Mouse (Mus musculus) spleen, embryonic (tissue): Measurements from ENCODE around the gene Slc25a21.

ENCODE experiments used
- CTCF ChIA-PET: fragments of 350-600 bp; sonication (Branson Sonifier 250); formaldehyde crosslinking; loops from one replicate; lab custom pipeline; 2022; lab: Charles Lee

The Slc25a21 gene

DNA sequence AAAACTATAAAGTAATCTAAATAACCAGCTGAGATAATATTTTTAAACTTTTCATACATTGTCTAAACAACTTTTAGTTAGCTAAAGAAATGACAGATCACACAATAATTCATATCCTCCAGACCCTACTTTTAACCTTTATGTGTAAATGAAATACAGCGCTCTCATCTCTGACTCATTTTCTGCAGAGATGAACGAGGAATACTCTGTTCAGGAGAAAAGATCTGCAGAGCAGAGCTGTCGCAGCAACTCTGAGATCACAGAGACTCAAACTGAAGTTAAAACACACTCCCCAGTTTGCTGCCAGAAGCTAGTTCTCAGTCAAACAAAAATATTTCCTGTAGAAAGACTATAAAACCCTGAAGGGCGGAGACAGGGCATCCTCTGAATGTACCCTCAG is 177.5 kb downstream of the Slc25a21 start:
- CTCF ChIA-PET: no interaction called here

DNA sequence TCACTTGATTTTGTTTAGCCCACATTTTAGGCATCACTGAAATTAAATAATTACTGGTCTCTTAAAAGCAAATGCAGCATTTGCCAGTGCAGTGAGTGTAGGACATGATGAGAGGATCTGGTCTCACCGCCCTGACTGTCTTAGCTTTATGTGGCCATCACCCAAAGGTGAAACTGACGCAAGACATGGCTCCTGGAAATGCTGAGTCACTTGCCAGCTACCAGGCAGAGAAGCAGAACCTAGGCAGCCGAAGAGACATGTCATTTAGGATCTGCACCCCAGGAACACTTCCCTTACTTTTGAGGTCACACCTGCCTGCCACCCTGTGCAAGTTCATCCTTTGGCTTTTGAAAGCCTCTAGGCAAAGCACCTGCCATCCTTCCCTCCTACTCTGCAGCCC is 180.4 kb downstream of the Slc25a21 start:
- CTCF ChIA-PET: no interaction called here

DNA sequence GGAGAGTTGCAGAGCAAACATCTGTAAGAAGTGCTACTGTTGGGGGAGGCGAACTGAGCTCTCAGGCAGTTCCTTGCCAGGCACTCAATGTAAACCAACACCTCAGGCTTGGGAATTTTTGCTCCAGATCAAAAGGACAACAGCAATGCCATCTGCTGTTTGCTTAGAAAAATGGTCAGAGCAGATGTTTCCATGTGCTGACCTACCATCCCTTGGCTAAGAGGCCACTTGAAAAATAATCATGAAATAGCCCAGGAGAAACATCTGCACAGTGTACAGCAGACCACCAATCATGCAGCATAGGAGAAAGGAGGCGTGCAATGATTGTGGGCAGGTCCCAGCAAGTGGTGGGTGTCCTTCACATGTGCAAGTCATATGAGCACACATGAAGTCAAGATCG is 180.9 kb downstream of the Slc25a21 start:
- CTCF ChIA-PET: no interaction called here

- CTCF ChIA-PET: no interaction called here
These were observed 188.3 kb downstream of the Slc25a21 start for GRCm38 (mm10) chr12:57009010-57009409.

DNA sequence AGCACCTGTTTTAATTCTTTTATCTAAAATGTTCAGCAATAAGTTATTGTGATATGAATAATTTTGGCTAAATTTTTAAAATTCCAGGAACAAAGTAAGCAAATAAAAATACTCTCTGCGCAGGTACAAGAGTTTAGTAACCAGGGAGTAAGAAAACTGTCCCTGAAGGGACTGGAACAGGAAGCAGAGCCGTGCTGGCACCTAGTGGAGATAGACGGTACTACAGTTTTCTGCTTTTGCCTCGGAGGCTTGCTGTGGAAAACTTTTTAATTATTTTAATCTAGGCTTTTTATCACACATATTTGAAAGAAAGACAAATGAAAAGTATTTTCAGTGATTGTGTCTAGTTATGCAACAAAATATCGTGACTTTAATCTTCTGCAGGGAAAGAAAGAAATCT is 211.2 kb downstream of the Slc25a21 start:
- CTCF ChIA-PET: no interaction called here

DNA sequence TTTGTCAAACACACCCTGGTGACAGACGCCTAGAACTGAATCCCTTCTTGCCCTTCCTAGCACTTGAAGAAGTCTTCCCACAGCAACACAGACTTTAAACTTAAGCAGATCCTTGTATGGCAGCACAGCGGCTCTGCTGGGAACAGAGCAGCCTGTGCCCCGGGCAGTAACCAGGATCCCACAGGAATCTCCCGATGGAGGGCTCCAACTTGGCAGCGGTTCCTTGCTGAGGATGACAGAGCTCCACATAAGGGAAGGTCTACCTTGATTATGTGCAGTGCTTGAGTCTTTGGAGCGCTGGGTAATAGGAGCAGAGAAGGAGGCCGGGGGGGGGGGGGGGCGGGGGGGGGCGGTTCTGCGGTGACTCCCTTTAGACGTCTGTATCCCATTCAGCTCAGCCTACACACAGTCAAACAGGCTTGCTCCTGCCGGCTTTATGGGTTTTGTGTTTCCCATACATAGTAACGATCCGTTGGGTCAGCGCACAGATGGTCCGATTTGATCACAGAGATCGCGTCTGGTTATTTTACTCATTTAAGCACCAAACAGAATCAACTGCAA is 215.1 kb downstream of the Slc25a21 start:
- CTCF ChIA-PET: no interaction called here

DNA sequence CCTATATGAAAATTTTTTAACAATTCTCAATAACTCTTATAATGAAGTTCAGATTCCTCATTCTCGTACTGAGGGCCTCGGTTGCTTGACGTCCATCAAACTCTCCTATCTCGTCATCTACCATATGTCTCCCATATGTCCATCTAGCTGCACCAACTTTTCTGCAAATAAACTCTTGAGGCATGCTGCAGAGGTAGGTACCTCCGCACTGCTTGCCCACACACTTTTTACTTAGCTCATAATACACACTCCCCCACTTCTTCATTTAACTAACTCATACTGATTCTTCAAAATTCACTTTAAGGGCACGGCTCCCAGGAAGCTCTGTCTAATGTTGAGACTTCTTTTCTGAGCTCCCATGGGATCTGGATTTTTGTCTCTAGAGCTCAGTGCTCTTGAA is 222.0 kb downstream of the Slc25a21 start:
- CTCF ChIA-PET: no interaction called here

DNA sequence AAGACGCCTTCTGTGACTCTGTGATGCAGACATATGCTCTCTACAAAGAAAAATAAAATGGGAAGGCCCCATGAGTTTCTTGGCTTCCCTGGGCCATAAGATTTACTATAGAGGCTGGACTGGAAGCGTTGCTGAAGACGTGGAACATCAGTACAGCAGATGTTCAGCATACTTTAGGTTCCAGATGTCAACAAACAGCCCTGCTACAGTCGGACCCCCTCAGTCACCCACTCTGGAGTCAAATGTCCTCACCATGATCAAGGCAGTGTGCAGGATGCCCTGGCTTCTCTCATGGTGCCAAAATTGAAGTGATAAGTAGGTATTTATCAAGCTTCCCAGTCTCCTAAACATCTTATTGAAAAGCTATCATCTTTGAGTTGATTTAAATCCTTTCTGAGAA is 234.0 kb downstream of the Slc25a21 start:
- CTCF ChIA-PET: no interaction called here

- CTCF ChIA-PET: no interaction called here
These were observed 237.8 kb downstream of the Slc25a21 start for GRCm38 (mm10) chr12:56959230-56960051.

GRCm38 (mm10) chr12:56958244-56958643 is 239.0 kb downstream of the Slc25a21 start:
- CTCF ChIA-PET: no interaction called here

DNA sequence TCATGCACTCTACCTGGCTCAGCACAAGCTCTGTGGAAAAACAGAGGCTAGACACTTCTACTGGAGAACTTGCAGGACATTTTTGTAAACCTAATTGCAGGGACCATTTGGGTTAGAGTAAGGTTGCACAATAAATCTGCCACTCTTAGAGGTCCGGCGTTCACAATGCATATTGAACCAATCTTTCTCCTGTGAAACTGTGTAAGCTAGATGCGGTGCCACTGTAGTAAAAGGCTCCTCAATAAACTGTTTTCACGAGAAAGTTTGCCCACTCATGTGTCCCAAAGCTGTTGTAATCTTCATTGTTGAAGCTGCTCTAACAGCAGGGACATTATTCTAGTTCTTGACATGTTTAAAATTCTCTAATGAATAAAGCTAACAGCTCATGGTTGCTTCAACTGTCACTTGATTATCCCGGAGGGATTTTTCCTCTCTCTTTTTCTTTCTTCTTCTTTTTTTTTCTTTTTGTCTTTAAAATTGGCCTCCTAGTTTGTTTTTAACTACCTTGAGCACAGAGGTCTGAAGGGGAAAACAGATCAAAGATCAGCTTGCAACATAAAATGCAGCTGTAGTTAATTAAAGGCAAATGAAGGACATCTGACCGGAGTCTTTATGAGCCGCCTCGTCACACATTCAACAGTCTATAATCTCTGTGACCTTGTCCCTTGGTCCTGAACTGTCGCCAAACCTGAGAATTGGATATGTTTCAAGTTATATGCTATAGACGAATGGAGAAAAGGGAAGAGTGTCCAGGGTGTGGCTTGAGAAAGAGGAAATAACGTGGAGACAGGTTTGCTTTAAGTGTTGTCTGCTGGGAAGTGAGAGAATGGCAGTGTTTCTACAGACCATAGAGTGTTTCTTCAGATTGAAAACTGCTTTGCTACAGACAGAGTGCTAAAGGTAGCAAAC is 245.3 kb downstream of the Slc25a21 start:
- CTCF ChIA-PET: no interaction called here

GRCm38 (mm10) chr12:56944265-56944664 is 253.0 kb downstream of the Slc25a21 start:
- CTCF ChIA-PET: no interaction called here

- CTCF ChIA-PET: no interaction called here
These were observed 256.4 kb downstream of the Slc25a21 start for GRCm38 (mm10) chr12:56940861-56941260.

DNA sequence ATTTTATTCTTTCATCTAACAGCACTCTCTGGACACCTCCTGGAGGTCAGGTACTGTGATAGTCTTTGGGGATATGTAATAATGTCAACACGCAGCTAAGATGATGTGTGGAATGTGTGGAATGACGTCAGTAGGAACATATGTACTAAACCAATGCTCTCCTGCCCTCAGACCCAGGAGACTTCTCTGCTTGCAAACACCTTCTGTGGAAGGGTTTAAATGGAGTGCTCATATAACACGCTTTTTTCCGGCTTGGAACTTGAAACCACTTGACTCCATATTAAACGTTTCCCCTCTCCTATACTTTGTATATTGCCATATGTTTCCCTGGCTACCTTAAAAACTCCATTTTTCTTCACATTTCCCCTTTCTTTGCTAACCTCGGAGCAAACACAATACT is 279.1 kb downstream of the Slc25a21 start:
- CTCF ChIA-PET: no interaction called here

DNA sequence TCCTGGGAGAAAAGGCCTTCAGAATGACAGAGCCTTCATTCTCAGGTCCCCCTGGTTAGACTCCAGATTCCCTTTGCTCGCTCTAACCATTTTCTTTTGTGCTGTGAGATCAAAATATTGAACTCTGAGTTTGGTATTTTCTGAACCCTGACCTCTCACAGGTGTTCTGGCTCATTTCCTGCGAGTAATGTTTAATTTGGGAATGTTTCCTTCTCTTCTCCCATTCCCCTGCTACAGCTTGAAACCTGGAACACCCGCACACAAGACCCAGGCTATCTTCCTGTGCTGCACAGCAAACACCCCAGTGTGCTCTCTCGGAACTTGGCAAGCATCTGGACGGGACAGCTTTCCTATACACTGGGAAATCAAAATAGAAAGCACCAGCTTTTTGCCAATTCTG is 290.8 kb downstream of the Slc25a21 start:
- CTCF ChIA-PET: no interaction called here

DNA sequence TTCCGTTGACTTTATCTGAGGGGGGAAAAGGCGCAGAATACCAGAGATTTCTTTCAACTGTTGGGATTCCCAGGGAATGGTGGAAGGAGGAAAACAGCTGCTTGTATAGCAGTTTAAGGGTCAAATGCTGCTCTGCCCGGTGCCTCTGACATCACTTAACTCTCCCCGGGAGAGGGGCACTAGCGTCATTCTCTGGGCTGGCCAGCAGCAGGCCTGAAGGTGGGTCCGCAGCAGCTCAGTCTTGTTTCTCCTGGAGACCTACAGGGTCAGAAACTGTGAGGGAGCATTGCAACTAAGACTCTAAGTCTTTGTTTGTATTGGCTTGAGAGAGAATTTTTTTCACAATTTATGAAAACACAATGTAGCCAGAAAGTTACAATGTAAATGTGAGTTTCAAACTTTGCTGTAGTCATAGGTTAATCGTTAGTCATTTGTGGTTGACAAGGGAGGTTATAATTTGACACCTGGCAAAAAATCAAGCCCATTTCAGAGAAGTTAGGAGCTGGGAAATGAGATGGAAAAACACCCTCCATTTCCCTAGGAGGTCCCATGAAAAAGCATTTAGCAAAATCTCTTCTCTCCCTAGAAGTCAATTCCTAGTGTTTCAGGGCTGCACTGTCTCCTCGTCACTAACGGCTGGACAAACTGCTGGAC is 291.5 kb downstream of the Slc25a21 start:
- CTCF ChIA-PET: no interaction called here

GRCm38 (mm10) chr12:56905222-56905621 is 292.1 kb downstream of the Slc25a21 start:
- CTCF ChIA-PET: no interaction called here

GRCm38 (mm10) chr12:56902774-56903456 is 294.4 kb downstream of the Slc25a21 start:
- CTCF ChIA-PET: no interaction called here

DNA sequence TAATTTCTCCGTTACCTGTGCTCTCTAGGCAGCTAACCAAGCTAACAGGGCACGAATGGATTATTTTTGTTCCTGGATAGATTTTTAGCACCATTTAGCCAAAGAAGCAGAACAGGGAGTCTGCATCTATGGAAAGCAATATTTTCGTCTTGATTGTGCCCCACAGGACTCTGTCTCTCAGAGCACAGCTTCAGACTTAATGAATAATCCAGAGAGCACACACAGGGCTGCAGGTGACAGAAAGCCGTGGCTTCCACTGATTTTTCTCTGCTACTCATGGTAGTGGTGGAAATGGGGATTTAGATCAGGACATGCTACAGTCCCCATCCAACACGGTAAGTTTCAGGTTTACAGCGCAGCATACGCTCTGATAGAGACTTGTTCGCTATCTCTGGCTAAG is 299.3 kb downstream of the Slc25a21 start:
- CTCF ChIA-PET: no interaction called here

- CTCF ChIA-PET: no interaction called here
These were observed 299.9 kb downstream of the Slc25a21 start for GRCm38 (mm10) chr12:56897221-56897937.

- CTCF ChIA-PET: no interaction called here
These were observed 302.3 kb downstream of the Slc25a21 start for GRCm38 (mm10) chr12:56894963-56895362.
